Mouse (Mus musculus) stomach, postnatal 0 days (tissue): ENCODE data around the gene Slc10a2.

Experiments
- CTCF ChIP-seq: IDR thresholded peaks from 2 replicates; pipeline ENCODE4 v1.5.1; 2016; ENCODE audit warnings: antibody characterized with exemption, low read depth, mild to moderate bottlenecking, moderate library complexity
- EP300 ChIP-seq: optimal IDR thresholded peaks from 2 replicates; pipeline ENCODE3; 2016; ENCODE audit warnings: antibody characterized with exemption

- peak; percentile 58 for TF ChIP-seq CTCF
- TF ChIP-seq EP300, result no peak
Observed at GRCm38 (mm10) chr8:5106855-5107254, 1.7 kb upstream of the Slc10a2 start.
